Mouse (Mus musculus) lung, postnatal 0 days (tissue): Measurements from ENCODE around the gene 6430548M08Rik. TPM values are rescaled to one million over a fixed set of nuclear protein-coding genes. Genes with fewer than 3 reads are reported as not detected.
A peak's percentile ranks its signal among the peaks of the same experiment; 100 is the strongest.

Source experiments
- ATAC-seq: fragments of 200-750 bp; cut with Nextera tagmentation; 2 replicates; pipeline ENCODE4 v1.8.0; 2017; ENCODE audit warnings: moderate library complexity
- DNase-seq: peaks from one replicate; pipeline ENCODE4 v3.0.0-alpha.2; 2016; ENCODE audit warnings: low spot score
- H3K27ac ChIP-seq: fragments of 300-500 bp; sonication (generic); 2 replicates; pipeline ENCODE4 v1.5.1; 2014; ENCODE audit warnings: antibody characterized with exemption, mild to moderate bottlenecking, low read length, mixed read lengths
- H3K27me3 ChIP-seq: fragments of 300-500 bp; sonication (generic); replicated peaks from 2 replicates; pipeline ENCODE4 v1.6.1; 2014; ENCODE audit warnings: low read length, mixed read lengths; ENCODE audit not compliant: insufficient read depth
- H3K36me3 ChIP-seq: fragments of 300-500 bp; sonication (generic); 2 replicates; pipeline ENCODE4 v1.6.1; 2014; ENCODE audit warnings: low read length, mixed read lengths; ENCODE audit not compliant: insufficient read depth
- H3K4me1 ChIP-seq: fragments of 300-500 bp; sonication (generic); 2 replicates; pipeline ENCODE4 v1.6.1; 2014; ENCODE audit warnings: antibody characterized with exemption, low read depth, low read length, mixed read lengths; ENCODE audit not compliant: insufficient read depth
- H3K4me2 ChIP-seq: fragments of 300-500 bp; sonication (generic); replicated peaks from 2 replicates; pipeline ENCODE4 v1.6.1; 2014; ENCODE audit warnings: low read depth, mild to moderate bottlenecking, low read length, moderate library complexity, mixed read lengths
- H3K4me3 ChIP-seq: fragments of 300-500 bp; sonication (generic); 2 replicates; pipeline ENCODE4 v1.5.1; 2014; ENCODE audit warnings: low read depth, low read length
- H3K9ac ChIP-seq: fragments of 300-500 bp; sonication (generic); replicated peaks from 2 replicates; pipeline ENCODE4 v1.6.1; 2014; ENCODE audit warnings: low read depth, mild to moderate bottlenecking
- H3K9me3 ChIP-seq: fragments of 300-500 bp; sonication (generic); 2 replicates; pipeline ENCODE4 v1.6.1; 2016; ENCODE audit warnings: low read length, mixed read lengths
- CTCF ChIP-seq: IDR thresholded peaks from 2 replicates; pipeline ENCODE4 v1.5.1; 2016; ENCODE audit warnings: antibody characterized with exemption, mild to moderate bottlenecking
- EP300 ChIP-seq: IDR thresholded peaks from 2 replicates; pipeline ENCODE4 v1.6.1; 2016; ENCODE audit warnings: antibody characterized with exemption, mild to moderate bottlenecking, control low read depth
- WGBS: fragments of 180-500 bp; shearing (Covaris S2); extraction: QIAGEN DNeasy Blood & Tissue Kit; methylation state at CpG from one replicate; pipeline ENCODE4 v1.1.7; 2014; 5-methylcytosine and 5-hydroxymethylcytosine counted together
- polyA plus RNA-seq: library from polyadenylated mRNA; unstranded; fragments of >200 nt; fragmentation: Nextera tagmentation; extraction: Ambion mirVana; gene quantifications from 2 replicates; pipeline ENCODE4 v1.2.1, GENCODE M21; 2015

6430548M08Rik gene
- polyA plus RNA-seq, 1 experiment from 2014 or later: 16.3 TPM

- no peaks in the 10 kb centered on the region for H3K36me3 ChIP-seq
- peaks cover 6% of the 10 kb centered on the region; the same call in 1 of the 2 replicates for H3K4me1 ChIP-seq
- no peaks in the 10 kb centered on the region for H3K27me3 ChIP-seq
- ATAC-seq (peak; percentile 79), DNase-seq (peak; percentile 86)
- no peaks in the 10 kb centered on the region for H3K9me3 ChIP-seq
- peak within 1 kb of the TSS; percentile 93 for H3K27ac ChIP-seq
- WGBS: under 1% methylated on average over 71 of the region's 88 CpGs
- H3K4me2 ChIP-seq: peak within 1 kb of the TSS; percentile 90
- H3K9ac ChIP-seq: peak within 1 kb of the TSS; percentile 62
- peak; percentile 48; the same call in 1 of the 2 replicates for TF ChIP-seq EP300
- TF ChIP-seq CTCF: 0 out of 2 replicates have a peak, but pooled peaks have one; percentile 1
- peak within 1 kb of the TSS; percentile 62 for H3K4me3 ChIP-seq
Measured at GRCm38 (mm10) chr8:120101068-120101972, 12.6 kb upstream of the 6430548M08Rik start, which contains the start of gene Zdhhc7. Zdhhc7 (minus strand) TSS chr8:120101482.

GRCm38 (mm10) chr8:120103916-120104315 lies 10.0 kb upstream of the 6430548M08Rik start:
- WGBS: 62% methylated on average over 9 of the region's 9 CpGs
- peak overlapping the region; percentile 27; the same call in 1 of the 2 replicates for H3K4me2 ChIP-seq

GRCm38 (mm10) chr8:120104721-120105272 lies 9.2 kb upstream of the 6430548M08Rik start:
- ATAC-seq (peak; percentile 69), DNase-seq (peak; percentile 79)
- H3K9me3 ChIP-seq: no peaks in the 10 kb centered on the region
- H3K27ac ChIP-seq: peak overlapping the region; percentile 79
- no peak overlapping the region for H3K4me3 ChIP-seq
- H3K4me1 ChIP-seq: peaks cover 6% of the 10 kb centered on the region; the same call in 1 of the 2 replicates
- WGBS: 43% methylated on average over 9 of the region's 9 CpGs
- TF ChIP-seq EP300: peak; percentile 80
- no peak for TF ChIP-seq CTCF
- H3K9ac ChIP-seq: no peak overlapping the region
- H3K36me3 ChIP-seq: no peaks in the 10 kb centered on the region
- no peaks in the 10 kb centered on the region for H3K27me3 ChIP-seq
- no peak overlapping the region; the same call in 1 of the 2 replicates for H3K4me2 ChIP-seq

More at GRCm38 (mm10) chr8:120103916-120104315, 10.0 kb upstream of the 6430548M08Rik start:
- no peaks in the 10 kb centered on the region for H3K9me3 ChIP-seq
- no peak for DNase-seq
- TF ChIP-seq CTCF: no peak
- peak; percentile 73 for TF ChIP-seq EP300
- H3K27me3 ChIP-seq: no peaks in the 10 kb centered on the region
- H3K4me1 ChIP-seq: peaks cover 6% of the 10 kb centered on the region; the same call in 1 of the 2 replicates
- H3K27ac ChIP-seq: peak overlapping the region; percentile 79
- no peak overlapping the region for H3K4me3 ChIP-seq
- no peak overlapping the region for H3K9ac ChIP-seq
- H3K36me3 ChIP-seq: no peaks in the 10 kb centered on the region
- ATAC-seq: no peak

GRCm38 (mm10) chr8:120109149-120109548 lies 4.8 kb upstream of the 6430548M08Rik start:
- no peaks in the 10 kb centered on the region for H3K9me3 ChIP-seq
- H3K9ac ChIP-seq: no peak overlapping the region
- DNase-seq (peak; percentile 73), ATAC-seq (no peak)
- H3K4me1 ChIP-seq: peaks cover 9% of the 10 kb centered on the region; the same call in 1 of the 2 replicates
- no peak overlapping the region for H3K4me2 ChIP-seq
- H3K4me3 ChIP-seq: no peak overlapping the region
- H3K27ac ChIP-seq: no peak overlapping the region
- TF ChIP-seq EP300 (peak; percentile 51; the same call in 1 of the 2 replicates), CTCF (no peak)
- H3K27me3 ChIP-seq: peaks cover 1% of the 10 kb centered on the region; the same call in 1 of the 2 replicates
- H3K36me3 ChIP-seq: no peaks in the 10 kb centered on the region
- WGBS: 38% methylated on average over 3 of the region's 3 CpGs

- Histone ChIP-seq H3K4me3 (no peak overlapping the region), H3K4me2 (no peak overlapping the region), H3K9ac (no peak overlapping the region), H3K27ac (no peak overlapping the region), H3K36me3 (no peaks in the 10 kb centered on the region), H3K9me3 (no peaks in the 10 kb centered on the region), H3K27me3 (peaks cover 18% of the 10 kb centered on the region), H3K4me1 (peaks cover 9% of the 10 kb centered on the region; the same call in 1 of the 2 replicates)
- ATAC-seq (no peak), DNase-seq (no peak)
- TF ChIP-seq EP300: no peak
- no peak for TF ChIP-seq CTCF
- 73% methylated on average over 4 of the region's 4 CpGs for WGBS
Measured at GRCm38 (mm10) chr8:120110966-120111365, 3.0 kb upstream of the 6430548M08Rik start.

GRCm38 (mm10) chr8:120111382-120111781 lies 2.6 kb upstream of the 6430548M08Rik start:
- H3K36me3 ChIP-seq: no peaks in the 10 kb centered on the region
- no peak overlapping the region for H3K27ac ChIP-seq
- H3K27me3 ChIP-seq: peaks cover 18% of the 10 kb centered on the region
- H3K4me3 ChIP-seq: no peak overlapping the region
- H3K4me1 ChIP-seq: peaks cover 9% of the 10 kb centered on the region; the same call in 1 of the 2 replicates
- 38% methylated on average over 4 of the region's 4 CpGs for WGBS
- H3K9ac ChIP-seq: no peak overlapping the region
- ATAC-seq: no peak
- no peaks in the 10 kb centered on the region for H3K9me3 ChIP-seq
- DNase-seq: no peak
- no peak overlapping the region for H3K4me2 ChIP-seq
- no peak for TF ChIP-seq CTCF
- TF ChIP-seq EP300: peak; percentile 65
